10 mouse cellular contexts compared by ENCODE assay signal in the genomic region with DNA sequence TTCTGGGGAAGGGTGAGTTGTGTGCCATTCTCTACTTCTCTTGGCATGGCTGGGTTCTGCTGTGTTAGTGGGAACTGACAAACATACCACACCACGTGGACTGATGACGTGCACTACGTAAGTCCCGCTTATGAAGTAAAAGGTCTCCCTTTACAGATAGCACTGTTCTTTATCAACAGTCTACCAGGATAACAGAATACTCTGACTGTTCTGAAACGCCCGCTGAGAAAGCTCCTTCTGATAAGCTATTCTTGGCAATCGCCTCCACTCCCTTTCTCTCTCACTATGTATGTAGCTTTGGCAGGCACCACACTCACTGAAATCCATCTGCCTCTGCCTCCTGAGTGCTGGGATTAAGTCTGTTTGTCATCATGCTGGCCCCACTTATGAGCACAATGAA. TPM values are rescaled to one million over a fixed set of nuclear protein-coding genes. Genes with fewer than 3 reads are reported as not detected.
DNase-seq lines count a peak whose midpoint lies in the region; ATAC-seq lines count a peak whose summit lies in the region.
"Had no signal": no experiment of that assay in that cellular context is flagged by ENCODE, and none has a peak within 500 bp of the region (broad histone marks: within the 10 kb centered on the region; RNA-seq: fewer than 3 reads in every experiment).

No protein-coding gene starts in this region.

- H3K27me3 ChIP-seq in heart, embryonic 10.5 days (ENCODE audit: insufficient read depth, poor library complexity, severe bottlenecking), result no peaks in the 10 kb centered on the region
- H3K27me3 ChIP-seq in forebrain, embryonic 14.5 days (replicated peaks; ENCODE audit: control insufficient read depth, insufficient read depth, low read length), result no peaks in the 10 kb centered on the region
- H3K27me3 ChIP-seq: midbrain, embryonic 15.5 days had no signal

- H3K4me1 ChIP-seq in heart, embryonic 10.5 days, result peaks cover 16% of the 10 kb centered on the region
- no peaks in the 10 kb centered on the region for H3K4me1 ChIP-seq in forebrain, embryonic 14.5 days (ENCODE audit: control insufficient read depth, insufficient read depth, low read length)
- H3K4me1 ChIP-seq: midbrain, embryonic 15.5 days had no signal

- 16% methylated on average over 7 of the region's 7 CpGs for WGBS in heart, embryonic 10.5 days
- 87% methylated on average over 7 of the region's 7 CpGs for WGBS in forebrain, embryonic 14.5 days
- WGBS in macrophage (ENCODE audit: missing documents), result 96% methylated on average over 7 of the region's 7 CpGs

- H3K9ac ChIP-seq in forebrain, embryonic 14.5 days (ENCODE audit: low read length), result no peak overlapping the region
- H3K9ac ChIP-seq: midbrain, embryonic 15.5 days had no signal

- ATAC-seq in forebrain, embryonic 14.5 days, result peak; percentile 34; the same call in 1 of the 2 replicates
- ATAC-seq in CD4-positive, CD25-positive, alpha-beta regulatory T cell, adult 4 months, result no peak
- ATAC-seq: midbrain, embryonic 15.5 days had no signal

- no peak overlapping the region for H3K4me2 ChIP-seq in forebrain, embryonic 14.5 days (ENCODE audit: low read length)
- H3K4me2 ChIP-seq: midbrain, embryonic 15.5 days had no signal

- H3K79me2 ChIP-seq in macrophage (ENCODE audit: inconsistent target), result no peaks in the 10 kb centered on the region

- H3K4me3 ChIP-seq in heart, embryonic 10.5 days, result no peak overlapping the region
- no peak overlapping the region for H3K4me3 ChIP-seq in forebrain, embryonic 14.5 days (ENCODE audit: low read depth, low read length)
- no peak overlapping the region for H3K4me3 ChIP-seq in macrophage (ENCODE audit: inconsistent target)
- H3K4me3 ChIP-seq: midbrain, embryonic 15.5 days had no signal

- peak overlapping the region; percentile 67 for H3K27ac ChIP-seq in heart, embryonic 10.5 days
- H3K27ac ChIP-seq in forebrain, embryonic 14.5 days (ENCODE audit: low read depth, low read length), result no peak overlapping the region
- H3K27ac ChIP-seq in macrophage, result 0 out of 2 replicates have a peak overlapping the region, but pooled peaks have one; percentile 77
- H3K27ac ChIP-seq: midbrain, embryonic 15.5 days had no signal

- DNase-seq in heart, embryonic 10.5 days (ENCODE audit: low spot score), result peak; percentile 72
- no peak for DNase-seq in heart, adult 8-10 months (ENCODE audit: low spot score)
- DNase-seq in forebrain, embryonic 14.5 days (ENCODE audit: low spot score), result peak; percentile 67
- peak; percentile 76 for DNase-seq in layer of hippocampus, adult 8-10 months (ENCODE audit: low spot score in 2 of 2)
- DNase-seq in thymus, adult 18-20 months, result no peak
- no peak for DNase-seq in thymus, postnatal 10 days (ENCODE audit: low spot score in 2 of 2)
- DNase-seq: gastrocnemius, postnatal 25 days had no signal

- H3K9me3 ChIP-seq in heart, embryonic 10.5 days, result no peaks in the 10 kb centered on the region
- H3K9me3 ChIP-seq in forebrain, embryonic 14.5 days (replicated peaks; ENCODE audit: control insufficient read depth, low read length), result no peaks in the 10 kb centered on the region
- H3K9me3 ChIP-seq: midbrain, embryonic 15.5 days had no signal

- peaks cover 81% of the 10 kb centered on the region for H3K36me3 ChIP-seq in heart, embryonic 10.5 days
- H3K36me3 ChIP-seq in forebrain, embryonic 14.5 days (ENCODE audit: control insufficient read depth, insufficient read depth, low read length), result peaks cover 87% of the 10 kb centered on the region
- H3K36me3 ChIP-seq in macrophage (ENCODE audit: inconsistent target), result peaks cover 63% of the 10 kb centered on the region

RNA-seq across cellular contexts. Expression of a gene that starts 51.8 kb away (rescaled TPM):
- polyA plus RNA-seq in heart, embryonic 10.5 days (2016; fragmentation: Nextera tagmentation; extraction: Ambion mirVana), result 0.05 and 0.27 TPM in 2 replicates
- total RNA-seq in heart, adult 8-10 months (2022), result under 1 TPM in 2 of 4 experiments, not detected in 2; 0.20 to 0.78 TPM
- polyA plus RNA-seq in forebrain, embryonic 14.5 days (2014; fragmentation: Nextera tagmentation; extraction: Ambion mirVana), result 0.99 and 1.5 TPM in 2 replicates
- 1 to 10 TPM; 3.2 to 4.3 (median 3.7) TPM for total RNA-seq in layer of hippocampus, adult 8-10 months (2022)
- total RNA-seq in macrophage (2018; cell fraction: chromatin; rRNA removed), result 1 to 10 TPM in 6 of 26 experiments, under 1 TPM in 6, not detected in 14; 0.29 to 1.8 (median 0.94) TPM
- total RNA-seq in macrophage (2018; cell fraction: cytosol; rRNA removed), result under 1 TPM in 2 of 26 experiments, not detected in 24; 0.07 to 0.12 TPM
- total RNA-seq in macrophage (2018; cell fraction: nucleus; rRNA removed), result 1 to 10 TPM in 2 of 26 experiments, under 1 TPM in 6, not detected in 18; 0.35 to 1.3 (median 0.88) TPM
- not detected in 3 replicates for polyA plus RNA-seq in macrophage (2018)
- polyA plus RNA-seq in CD4-positive, CD25-positive, alpha-beta regulatory T cell, adult 4 months (2017; shearing (Covaris generic)), result 100 to 1,000 TPM; 178 to 289 TPM

Comparison
In these comparisons a context has a peak if more than half of its experiments do, and no peak if none do; other contexts are left out.
1. DNase-seq: peak in heart, embryonic 10.5 days (single experiment), forebrain, embryonic 14.5 days (single experiment) and layer of hippocampus, adult 8-10 months (2 of 2); none in heart, adult 8-10 months (single experiment), thymus, adult 18-20 months (0 of 2) and thymus, postnatal 10 days (0 of 2).
2. RNA of a gene that starts 51.8 kb away (polyA plus RNA-seq): 178 to 289 TPM in CD4-positive, CD25-positive, alpha-beta regulatory T cell, adult 4 months; 0.99 to 1.5 TPM in forebrain, embryonic 14.5 days, not detected in macrophage and 0.05 to 0.27 TPM in heart, embryonic 10.5 days; every median in the first group is over 10 times any median in the second.